Mouse (Mus musculus): ENCODE measurements at regions not wholly inside any gene's neighbourhood (a gene's known extent, or its start where the extent isn't known, plus 50 kb on each side); places are given as distances from the start of the nearest gene placed in this dataset.

GRCm38 (mm10) chr4:75812266-75812665, 534.2 kb upstream of the Dmac1 start:
- TF ChIP-seq CTCF (IDR thresholded peaks at IDR 0.05; ENCODE audit: insufficient read depth, low read length): no peak
- no peak for TF ChIP-seq POLR2A (IDR thresholded peaks at IDR 0.05; ENCODE audit: borderline replicate concordance, extremely low read depth, low read depth, low read length)

Data from lung, adult 2 months (tissue).